Mouse (Mus musculus): Measurements from ENCODE around the gene Zyg11a. TPM values are rescaled to one million over a fixed set of nuclear protein-coding genes. Genes with fewer than 3 reads are reported as not detected.
A peak's percentile ranks its signal among the peaks of the same experiment; 100 is the strongest.
"Not testable (repeated sequence)": the region's sequence is repeated elsewhere in the genome, so short reads cannot be mapped to it uniquely, and the experiment has no call there.

The Zyg11a gene
- not detected in 2 replicates for total RNA-seq (2015)
- not detected in 2 replicates for total RNA-seq (2017)

- ATAC-seq (replicated peaks; ENCODE audit: poor library complexity) = 0 out of 2 replicates have a peak, but pooled peaks have one; percentile 29
These were observed at the start of gene Zyg11a for GRCm38 (mm10) chr4:108217332-108218179. Gene Zyg11a (minus strand): TSS chr4:108218048.

DNA sequence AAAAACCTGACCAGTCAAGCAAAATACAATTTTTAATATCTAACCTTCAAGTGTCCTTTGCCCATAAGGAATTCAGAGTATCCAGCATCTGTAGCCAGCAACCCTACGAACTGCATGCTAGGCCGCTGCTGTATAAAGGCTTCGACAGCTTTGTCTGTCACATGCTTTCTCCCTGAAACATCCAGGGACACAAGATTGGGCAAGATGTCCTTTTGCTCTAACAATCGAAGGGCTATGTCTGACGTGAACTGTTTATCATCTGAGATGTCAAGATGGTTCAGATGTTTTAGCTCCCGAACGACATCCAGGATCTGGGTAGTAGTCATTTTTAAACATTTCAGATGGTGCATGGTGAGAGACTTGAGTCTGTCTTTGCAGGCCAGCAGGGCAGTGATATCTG lies 47.9 kb upstream of the Zyg11a start:
- ATAC-seq (replicated peaks; ENCODE audit: poor library complexity) = no peak

GRCm38 (mm10) chr4:108253317-108253716 lies 35.5 kb upstream of the Zyg11a start:
- ATAC-seq (replicated peaks; ENCODE audit: poor library complexity) = no peak

GRCm38 (mm10) chr4:108250501-108250900 lies 32.7 kb upstream of the Zyg11a start:
- no peak for ATAC-seq (replicated peaks; ENCODE audit: poor library complexity)

DNA sequence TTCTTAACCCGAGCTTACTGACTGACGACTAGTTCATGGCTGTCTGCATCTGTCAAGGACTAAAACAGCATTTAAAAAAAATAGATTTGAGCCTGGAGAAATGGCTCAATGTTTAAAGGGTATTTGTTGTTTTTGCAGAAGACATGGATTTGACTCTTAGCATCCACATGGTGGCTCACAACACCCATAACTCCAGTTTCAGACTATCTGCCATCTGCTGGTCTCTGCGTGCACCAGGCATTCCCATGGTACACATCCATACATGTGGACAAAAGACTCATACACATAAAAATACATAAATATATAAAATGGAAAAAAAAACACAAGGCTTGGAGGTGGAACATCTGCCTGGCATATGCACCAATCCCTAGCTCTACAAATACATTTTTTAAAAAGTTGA lies 31.5 kb upstream of the Zyg11a start:
- no peak for ATAC-seq (replicated peaks; ENCODE audit: poor library complexity)

GRCm38 (mm10) chr4:108233654-108234053 lies 15.8 kb upstream of the Zyg11a start:
- ATAC-seq (replicated peaks; ENCODE audit: poor library complexity) = no peak

DNA sequence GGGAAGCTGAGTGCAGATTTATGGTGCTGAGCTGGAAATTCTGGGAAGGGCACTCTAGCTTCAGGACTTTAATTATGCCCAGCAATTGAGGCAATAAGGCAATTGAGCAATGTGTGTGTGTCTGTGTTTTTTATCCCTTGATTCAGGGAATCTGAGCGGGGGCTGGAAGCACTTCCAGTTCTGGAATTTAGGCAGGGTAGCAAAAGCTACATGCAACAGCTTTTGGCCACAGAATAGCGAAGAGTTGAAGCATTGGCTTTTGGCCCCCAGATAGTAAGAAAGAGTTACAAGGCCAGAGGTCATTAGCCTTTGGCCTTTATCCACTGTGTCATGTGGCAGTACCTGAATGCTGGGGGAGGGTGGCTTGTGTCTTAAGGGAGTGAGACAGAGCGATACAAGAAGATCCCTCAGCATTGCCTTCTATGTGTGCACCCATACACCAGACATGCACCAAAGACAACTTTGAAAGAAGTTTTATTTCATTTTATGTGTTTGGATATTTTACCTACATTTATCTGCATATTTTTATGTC lies 7.6 kb upstream of the Zyg11a start:
- ATAC-seq (replicated peaks; ENCODE audit: poor library complexity) = no peak

- no peak for ATAC-seq (replicated peaks; ENCODE audit: poor library complexity)
These were observed 4.7 kb upstream of the Zyg11a start for GRCm38 (mm10) chr4:108222507-108222906.

- no peak for ATAC-seq (replicated peaks; ENCODE audit: poor library complexity)
These were observed 1.2 kb upstream of the Zyg11a start for GRCm38 (mm10) chr4:108219019-108219418.

GRCm38 (mm10) chr4:108213023-108213422 lies 4.8 kb downstream of the Zyg11a start:
- no peak for ATAC-seq (replicated peaks; ENCODE audit: poor library complexity)

GRCm38 (mm10) chr4:108204629-108205028 lies 13.2 kb downstream of the Zyg11a start:
- ATAC-seq (replicated peaks; ENCODE audit: poor library complexity) = no peak

DNA sequence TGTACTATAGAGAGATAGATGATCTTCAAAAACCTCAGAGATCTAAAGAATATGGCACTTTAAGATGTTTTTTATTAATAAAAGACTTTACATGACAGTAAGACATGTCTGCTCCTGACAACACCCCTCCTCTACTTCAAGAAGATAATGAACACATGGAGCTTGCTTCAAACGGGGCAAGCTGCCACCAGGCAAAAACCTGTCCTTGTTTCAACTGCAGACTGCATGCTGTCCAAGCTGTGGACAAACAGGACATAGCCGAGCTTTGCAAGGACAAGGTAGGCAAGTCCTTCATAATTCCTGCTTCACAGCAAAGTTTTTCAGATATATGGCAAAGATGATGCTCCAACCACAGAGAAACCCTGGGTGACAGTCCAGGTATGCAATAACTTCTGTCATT lies 18.6 kb downstream of the Zyg11a start:
- no peak for ATAC-seq (replicated peaks; ENCODE audit: poor library complexity)

GRCm38 (mm10) chr4:108196277-108196855 lies 21.5 kb downstream of the Zyg11a start:
- no peak for ATAC-seq (replicated peaks; ENCODE audit: poor library complexity)

GRCm38 (mm10) chr4:108192821-108193323 lies 25.0 kb downstream of the Zyg11a start:
- ATAC-seq (replicated peaks; ENCODE audit: poor library complexity) = no peak

DNA sequence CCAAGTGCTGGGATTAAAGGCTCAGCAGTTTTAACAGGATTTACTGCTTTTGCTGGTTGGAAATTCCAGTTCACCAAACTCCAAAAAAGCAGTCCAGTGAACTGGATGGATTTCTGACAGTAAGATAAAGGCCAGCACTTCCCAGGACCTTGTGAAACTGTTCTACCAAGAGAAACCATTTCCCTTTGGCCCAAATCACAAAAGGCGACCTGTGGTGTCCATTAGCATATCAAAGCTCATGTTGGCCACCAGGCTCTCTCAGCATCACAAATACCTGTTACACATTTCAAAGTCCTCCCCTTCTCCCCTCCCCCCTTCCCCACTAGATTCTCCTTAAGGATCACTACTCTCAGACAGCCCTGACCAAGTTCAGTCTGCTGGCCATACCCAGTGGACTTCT lies 35.6 kb downstream of the Zyg11a start:
- no peak for ATAC-seq (replicated peaks; ENCODE audit: poor library complexity)

- no peak for ATAC-seq (replicated peaks; ENCODE audit: poor library complexity)
These were observed 49.8 kb downstream of the Zyg11a start for GRCm38 (mm10) chr4:108168056-108168455.

DNA sequence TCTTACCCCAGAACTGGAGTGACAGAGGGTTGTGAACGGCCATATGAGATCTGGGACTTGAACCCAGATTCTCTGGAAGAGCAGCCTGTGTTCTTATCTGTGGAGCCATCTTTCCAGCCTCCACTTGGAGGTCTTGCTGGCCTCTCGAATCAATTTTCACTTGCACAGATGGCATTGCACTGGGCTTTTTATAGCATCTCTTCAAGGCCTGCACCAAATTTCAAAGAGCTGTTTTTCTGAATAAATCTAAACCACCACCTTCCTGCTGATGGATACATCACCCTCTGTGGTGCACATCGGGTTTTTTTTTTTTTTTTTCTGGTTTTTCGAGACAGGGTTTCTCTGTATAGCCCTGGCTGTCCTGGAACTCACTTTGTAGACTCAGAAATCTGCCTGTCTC lies 51.0 kb downstream of the Zyg11a start:
- ATAC-seq (replicated peaks; ENCODE audit: poor library complexity) = no peak

GRCm38 (mm10) chr4:108165152-108165895 lies 52.5 kb downstream of the Zyg11a start, which contains the start of gene Echdc2:
Gene Echdc2 (plus strand): TSS chr4:108165437.
- ATAC-seq (replicated peaks; ENCODE audit: poor library complexity) = peak; percentile 39; the same call in 1 of the 2 replicates

DNA sequence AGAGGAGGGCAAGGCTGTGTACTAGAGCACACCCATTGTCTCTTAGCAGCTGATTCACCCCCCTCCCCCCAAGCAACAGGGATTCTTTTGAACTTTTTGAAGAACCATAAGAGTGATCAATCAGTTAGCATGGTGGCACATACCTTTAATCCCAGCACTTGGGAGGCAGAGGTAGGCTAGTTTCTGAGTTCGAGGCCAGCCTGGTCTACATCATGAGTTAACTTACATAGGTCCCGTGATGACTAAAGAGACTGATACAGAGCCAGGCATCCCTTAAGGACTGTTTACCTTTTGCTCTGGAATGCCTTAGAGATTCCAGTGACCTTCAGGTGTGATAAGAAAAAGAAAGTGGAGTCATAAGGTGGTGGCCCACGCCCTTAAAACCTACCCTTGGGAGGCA lies 54.6 kb downstream of the Zyg11a start:
- ATAC-seq (replicated peaks; ENCODE audit: poor library complexity) = no peak

GRCm38 (mm10) chr4:108161936-108162335 lies 55.9 kb downstream of the Zyg11a start:
- no peak for ATAC-seq (replicated peaks; ENCODE audit: poor library complexity)

DNA sequence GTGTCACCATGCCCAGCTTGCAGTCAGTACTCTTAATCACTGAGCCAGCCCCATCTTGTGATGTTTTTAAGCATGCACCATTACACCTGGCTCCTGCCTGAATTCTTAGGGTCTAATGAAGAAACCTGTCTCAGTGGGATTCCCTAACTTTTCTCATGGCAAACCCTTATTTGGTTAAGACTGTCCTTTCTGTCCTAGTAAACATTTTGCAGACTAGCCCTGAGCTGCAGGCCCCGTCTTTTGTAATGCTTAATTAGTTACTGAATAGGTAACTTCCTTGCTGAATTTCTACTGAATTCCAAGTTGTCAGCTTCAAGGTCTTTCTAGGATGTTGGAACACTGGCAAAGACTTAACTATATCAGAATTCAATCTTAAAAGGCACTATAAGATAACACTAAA lies 62.7 kb downstream of the Zyg11a start:
- ATAC-seq (replicated peaks; ENCODE audit: poor library complexity) = not testable (repeated sequence)
